Mouse (Mus musculus): ENCODE results near the gene Tpmt.
A peak's percentile ranks its signal among the peaks of the same experiment; 100 is the strongest.

Gene Tpmt

GRCm38 (mm10) chr13:47042024-47042633 lies 2.4 kb downstream of the Tpmt start:
- DNase-seq (ENCODE audit: low spot score in 2 of 2), result no peak

GRCm38 (mm10) chr13:47040061-47040460 lies 4.5 kb downstream of the Tpmt start:
- no peak for DNase-seq (ENCODE audit: low spot score in 2 of 2)

GRCm38 (mm10) chr13:47037946-47038345 lies 6.6 kb downstream of the Tpmt start:
- no peak for DNase-seq (ENCODE audit: low spot score in 2 of 2)

- no peak for DNase-seq (ENCODE audit: low spot score in 2 of 2)
Observed at GRCm38 (mm10) chr13:47033602-47034001, 10.9 kb downstream of the Tpmt start.

- no peak for DNase-seq (ENCODE audit: low spot score in 2 of 2)
Observed at GRCm38 (mm10) chr13:47030376-47031107, 14.0 kb downstream of the Tpmt start.

GRCm38 (mm10) chr13:47020798-47021197 lies 23.7 kb downstream of the Tpmt start:
- no peak for DNase-seq (ENCODE audit: low spot score in 2 of 2)

GRCm38 (mm10) chr13:47019774-47020173 lies 24.8 kb downstream of the Tpmt start:
- DNase-seq (ENCODE audit: low spot score in 2 of 2), result no peak

GRCm38 (mm10) chr13:47017259-47017658 lies 27.3 kb downstream of the Tpmt start:
- peak; percentile 36 to 38 for DNase-seq (ENCODE audit: low spot score in 2 of 2)

GRCm38 (mm10) chr13:47015195-47015501 lies 29.4 kb downstream of the Tpmt start:
- DNase-seq (ENCODE audit: low spot score in 2 of 2), result no peak

- peak; percentile 65 to 74 for DNase-seq (ENCODE audit: low spot score in 2 of 2)
Observed at GRCm38 (mm10) chr13:47014334-47015194, 30.0 kb downstream of the Tpmt start, which contains the start of gene Nhlrc1. Gene Nhlrc1 (minus strand): TSS chr13:47014850.

- no peak for DNase-seq (ENCODE audit: low spot score in 2 of 2)
Observed at GRCm38 (mm10) chr13:47013740-47014139, 30.8 kb downstream of the Tpmt start.

- DNase-seq (ENCODE audit: low spot score in 2 of 2), result no peak
Observed at GRCm38 (mm10) chr13:47001590-47001989, 42.9 kb downstream of the Tpmt start.

GRCm38 (mm10) chr13:46999498-46999897 lies 45.0 kb downstream of the Tpmt start:
- no peak for DNase-seq (ENCODE audit: low spot score in 2 of 2)

GRCm38 (mm10) chr13:46997355-46997754 lies 47.2 kb downstream of the Tpmt start:
- no peak for DNase-seq (ENCODE audit: low spot score in 2 of 2)

GRCm38 (mm10) chr13:46993274-46993551 lies 51.3 kb downstream of the Tpmt start:
- DNase-seq (ENCODE audit: low spot score in 2 of 2), result no peak

- no peak for DNase-seq (ENCODE audit: low spot score in 2 of 2)
Observed at GRCm38 (mm10) chr13:46992516-46993273, 51.8 kb downstream of the Tpmt start.

GRCm38 (mm10) chr13:46990376-46991011 lies 54.0 kb downstream of the Tpmt start:
- DNase-seq (ENCODE audit: low spot score in 2 of 2), result no peak

GRCm38 (mm10) chr13:46987941-46988340 lies 56.6 kb downstream of the Tpmt start:
- no peak for DNase-seq (ENCODE audit: low spot score in 2 of 2)

- DNase-seq (ENCODE audit: low spot score in 2 of 2), result no peak
Observed at GRCm38 (mm10) chr13:46986208-46986607, 58.3 kb downstream of the Tpmt start.

- DNase-seq (ENCODE audit: low spot score in 2 of 2), result no peak
Observed at GRCm38 (mm10) chr13:46983878-46984277, 60.7 kb downstream of the Tpmt start.

GRCm38 (mm10) chr13:46979836-46980490 lies 64.6 kb downstream of the Tpmt start:
- no peak for DNase-seq (ENCODE audit: low spot score in 2 of 2)
